Mouse (Mus musculus) embryonic facial prominence, embryonic 13.5 days (tissue): ENCODE measurements around the gene Hmga1. TPM values are rescaled to one million over a fixed set of nuclear protein-coding genes. Genes with fewer than 3 reads are reported as not detected.

Source experiments
- ATAC-seq: fragments of 200-750 bp; cut with Nextera tagmentation; 2 replicates; pipeline ENCODE4 v1.8.0; 2017; ENCODE audit warnings: low read depth; ENCODE audit not compliant: insufficient number of reproducible peaks, insufficient read depth, low FRiP score, low TSS enrichment
- H3K27ac ChIP-seq: fragments of 300-500 bp; sonication (generic); 2 replicates; pipeline ENCODE4 v1.5.1; 2015; ENCODE audit warnings: moderate library complexity, mild to moderate bottlenecking, inconsistent platforms
- H3K27me3 ChIP-seq: fragments of 300-500 bp; sonication (generic); 2 replicates; pipeline ENCODE4 v1.6.1; 2015; ENCODE audit warnings: mild to moderate bottlenecking, inconsistent platforms
- H3K36me3 ChIP-seq: fragments of 300-500 bp; sonication (generic); 2 replicates; pipeline ENCODE4 v1.6.1; 2015; ENCODE audit warnings: mild to moderate bottlenecking, inconsistent platforms
- H3K4me1 ChIP-seq: fragments of 300-500 bp; sonication (generic); 2 replicates; pipeline ENCODE4 v1.6.1; 2015; ENCODE audit warnings: inconsistent platforms
- H3K4me2 ChIP-seq: fragments of 300-500 bp; sonication (generic); 2 replicates; pipeline ENCODE4 v1.6.1; 2015; ENCODE audit warnings: moderate library complexity, mild to moderate bottlenecking, inconsistent platforms
- H3K4me3 ChIP-seq: fragments of 300-500 bp; sonication (generic); 2 replicates; pipeline ENCODE4 v1.5.1; 2015; ENCODE audit warnings: mild to moderate bottlenecking, inconsistent platforms
- H3K9ac ChIP-seq: fragments of 300-500 bp; sonication (generic); 2 replicates; pipeline ENCODE4 v1.6.1; 2015; ENCODE audit warnings: mild to moderate bottlenecking, inconsistent platforms
- H3K9me3 ChIP-seq: fragments of 300-500 bp; sonication (generic); 2 replicates; pipeline ENCODE4 v1.6.1; 2016; ENCODE audit warnings: inconsistent platforms
- WGBS: fragments of 180-500 bp; shearing (Covaris S2); methylation state at CpG from one replicate; pipeline ENCODE4 v1.1.7; 2015; ENCODE audit warnings: mixed read lengths; 5-methylcytosine and 5-hydroxymethylcytosine counted together
- polyA plus RNA-seq: library from polyadenylated mRNA; unstranded; fragments of >200 nt; fragmentation: Nextera tagmentation; extraction: Ambion mirVana; gene quantifications from 2 replicates; pipeline ENCODE4 v1.2.1, GENCODE M21; 2015

The Hmga1 gene
- polyA plus RNA-seq, 1 experiment from 2014 or later = 258 TPM

DNA sequence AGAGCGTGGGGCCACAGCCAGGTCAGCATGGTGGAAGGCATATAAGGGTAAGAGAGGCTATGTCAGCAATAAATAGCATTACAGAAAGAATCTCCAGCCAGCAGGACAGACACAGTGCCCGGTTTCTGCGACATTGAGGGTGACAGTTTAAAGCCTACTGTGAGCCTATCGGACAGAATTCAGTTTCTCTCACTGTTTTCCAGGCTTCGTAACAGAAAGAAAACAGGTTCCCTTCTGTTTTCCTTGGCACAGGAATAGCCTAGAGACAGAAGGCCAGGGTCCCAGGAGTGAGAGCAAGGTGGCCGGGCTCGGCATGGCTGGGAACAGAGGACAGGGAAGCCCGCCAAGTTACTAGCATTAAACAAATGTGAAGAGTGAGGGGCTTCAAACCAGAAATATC, 23.5 kb downstream of the Hmga1 start:
- 91% methylated on average over 8 of the region's 8 CpGs for WGBS
- Histone ChIP-seq H3K27me3 (no peaks in the 10 kb centered on the region), H3K4me3 (no peak overlapping the region), H3K4me1 (no peaks in the 10 kb centered on the region), H3K9me3 (no peaks in the 10 kb centered on the region), H3K9ac (no peak overlapping the region), H3K4me2 (no peak overlapping the region), H3K27ac (no peak overlapping the region), H3K36me3 (peaks cover 89% of the 10 kb centered on the region)
- no peak for ATAC-seq

DNA sequence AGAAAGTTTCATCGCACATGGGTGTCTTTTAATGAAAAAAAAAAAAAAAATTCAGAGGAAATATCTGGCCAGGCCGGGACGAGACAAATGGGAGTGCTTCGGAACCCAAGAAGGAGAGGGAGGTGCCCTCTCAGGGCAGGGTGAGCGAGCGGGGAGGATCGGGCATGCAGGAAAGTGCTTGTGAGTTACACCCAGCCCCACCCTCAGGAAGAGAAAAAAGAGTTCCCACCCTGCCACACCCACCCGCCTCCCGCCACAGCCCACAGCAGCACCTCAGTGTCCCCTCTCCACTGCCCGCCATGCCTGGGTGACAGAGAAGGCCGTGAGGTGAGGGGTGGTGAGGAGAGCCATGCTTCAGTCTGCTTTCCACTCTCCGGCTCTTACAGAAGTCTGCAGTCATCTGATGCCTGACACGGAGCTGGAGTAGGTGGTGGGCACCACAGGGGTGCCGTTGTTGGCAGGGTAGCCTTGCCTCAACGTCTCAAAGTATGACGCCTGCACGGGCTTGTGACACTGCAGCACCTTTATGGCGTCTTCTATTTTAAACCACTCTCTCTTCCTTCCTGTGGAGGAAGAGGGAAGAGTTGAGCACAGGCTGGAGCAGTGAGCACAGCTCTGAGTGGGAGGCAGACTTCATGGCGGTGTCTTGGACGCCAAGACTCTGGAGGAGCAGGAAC, 24.2 kb downstream of the Hmga1 start:
- no peak for ATAC-seq
- H3K9ac ChIP-seq = no peak overlapping the region
- H3K9me3 ChIP-seq = no peaks in the 10 kb centered on the region
- H3K27me3 ChIP-seq = no peaks in the 10 kb centered on the region
- H3K4me1 ChIP-seq = no peaks in the 10 kb centered on the region
- H3K4me2 ChIP-seq = no peak overlapping the region
- WGBS = 89% methylated on average over 20 of the region's 20 CpGs
- H3K27ac ChIP-seq = no peak overlapping the region
- H3K4me3 ChIP-seq = no peak overlapping the region
- peaks cover 89% of the 10 kb centered on the region for H3K36me3 ChIP-seq

DNA sequence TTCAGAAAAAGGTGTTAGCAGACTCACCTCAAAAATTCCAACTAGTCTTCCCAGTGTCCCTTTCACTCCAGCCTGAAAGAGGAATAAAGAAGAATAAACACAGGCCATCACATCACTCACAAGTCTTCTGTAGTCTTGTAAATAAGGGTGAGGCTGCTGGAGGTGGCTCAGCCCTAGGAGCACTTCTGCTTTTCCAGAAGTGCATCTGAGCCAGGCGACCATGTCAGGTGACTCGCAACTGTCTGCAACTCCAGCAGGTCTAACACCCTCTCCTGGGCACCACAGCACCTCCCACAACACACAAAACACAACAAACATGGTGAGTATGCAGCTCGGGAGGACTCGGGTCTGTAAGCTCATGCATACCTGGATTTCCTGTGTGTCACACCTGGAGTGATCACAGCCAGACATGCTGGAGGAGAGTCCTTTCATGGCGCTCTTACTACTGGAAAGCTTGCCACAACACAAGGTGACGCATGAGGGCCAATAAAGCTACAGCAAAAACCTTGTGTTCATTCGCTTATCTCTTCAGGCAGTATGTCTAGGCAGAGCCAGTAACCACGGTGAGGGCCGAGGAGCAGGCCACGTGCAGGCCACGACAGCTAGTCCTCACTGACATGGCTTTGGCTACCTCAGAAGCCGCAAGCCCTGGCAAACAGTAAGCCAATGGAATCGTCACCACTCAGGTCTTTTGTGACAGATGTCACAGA, 27.0 kb downstream of the Hmga1 start:
- H3K4me2 ChIP-seq = no peak overlapping the region
- WGBS = 91% methylated on average over 13 of the region's 13 CpGs
- H3K27me3 ChIP-seq = no peaks in the 10 kb centered on the region
- no peak overlapping the region for H3K27ac ChIP-seq
- no peak overlapping the region for H3K9ac ChIP-seq
- H3K36me3 ChIP-seq = peaks cover 83% of the 10 kb centered on the region
- H3K4me3 ChIP-seq = no peak overlapping the region
- ATAC-seq = no peak
- H3K9me3 ChIP-seq = no peaks in the 10 kb centered on the region
- 0 out of 2 replicates have a peak, but pooled peaks cover 4% of the 10 kb centered on the region for H3K4me1 ChIP-seq

DNA sequence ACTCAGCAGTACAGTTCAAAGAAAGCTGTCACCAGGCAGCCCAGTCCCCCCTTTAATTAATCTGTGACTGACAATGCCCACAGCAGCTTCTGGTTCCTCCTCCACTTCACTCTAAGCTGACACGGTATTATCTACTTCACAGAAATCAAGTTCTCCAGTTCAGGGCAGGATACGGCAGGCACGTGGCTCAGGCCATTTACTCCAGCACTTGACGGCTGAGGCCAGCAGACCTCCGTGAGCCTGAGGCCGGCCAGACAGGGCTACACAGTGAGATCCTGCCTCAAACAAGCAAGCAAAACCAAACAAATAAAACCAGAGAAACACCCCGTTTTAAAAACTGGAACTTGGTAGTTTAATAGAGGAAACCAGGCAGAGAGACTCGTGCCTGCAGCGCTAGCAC, 30.4 kb downstream of the Hmga1 start:
- peaks cover 66% of the 10 kb centered on the region for H3K36me3 ChIP-seq
- H3K27ac ChIP-seq = no peak overlapping the region

DNA sequence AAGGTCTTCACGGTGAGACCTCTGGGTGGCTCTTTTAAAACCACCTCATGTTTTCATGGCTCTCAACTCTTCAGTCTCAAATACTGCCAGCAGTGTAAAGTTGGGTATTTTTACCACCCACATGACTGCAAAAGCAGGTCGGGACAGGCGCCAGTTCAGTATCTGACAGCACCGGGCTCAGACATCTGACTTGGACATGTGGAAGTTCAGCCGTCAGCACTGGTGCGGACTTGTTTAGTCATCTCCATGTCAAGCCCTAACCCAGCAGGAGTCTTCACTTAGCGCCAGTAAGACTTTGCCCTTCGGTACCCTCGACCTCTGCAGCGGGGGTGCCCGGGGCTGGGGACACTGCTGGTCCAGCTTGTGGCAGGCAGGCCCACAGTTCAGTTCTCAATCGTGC, 31.0 kb downstream of the Hmga1 start:
- no peak overlapping the region for H3K4me3 ChIP-seq
- H3K27ac ChIP-seq = no peak overlapping the region
- H3K4me2 ChIP-seq = no peak overlapping the region
- no peaks in the 10 kb centered on the region for H3K9me3 ChIP-seq
- peaks cover 64% of the 10 kb centered on the region for H3K36me3 ChIP-seq
- H3K27me3 ChIP-seq = no peaks in the 10 kb centered on the region
- whole genome bisulfite sequencing = 77% methylated on average over 12 of the region's 12 CpGs
- 0 out of 2 replicates have a peak, but pooled peaks cover 12% of the 10 kb centered on the region for H3K4me1 ChIP-seq
- ATAC-seq = no peak
- no peak overlapping the region for H3K9ac ChIP-seq

More for the DNA sequence above, 30.4 kb downstream of the Hmga1 start:
- no peaks in the 10 kb centered on the region for H3K9me3 ChIP-seq
- no peaks in the 10 kb centered on the region for H3K27me3 ChIP-seq
- 0 out of 2 replicates have a peak, but pooled peaks cover 12% of the 10 kb centered on the region for H3K4me1 ChIP-seq
- H3K4me2 ChIP-seq = no peak overlapping the region
- H3K4me3 ChIP-seq = no peak overlapping the region
- H3K9ac ChIP-seq = no peak overlapping the region
- no peak for ATAC-seq
- WGBS = 74% methylated on average over 9 of the region's 9 CpGs

DNA sequence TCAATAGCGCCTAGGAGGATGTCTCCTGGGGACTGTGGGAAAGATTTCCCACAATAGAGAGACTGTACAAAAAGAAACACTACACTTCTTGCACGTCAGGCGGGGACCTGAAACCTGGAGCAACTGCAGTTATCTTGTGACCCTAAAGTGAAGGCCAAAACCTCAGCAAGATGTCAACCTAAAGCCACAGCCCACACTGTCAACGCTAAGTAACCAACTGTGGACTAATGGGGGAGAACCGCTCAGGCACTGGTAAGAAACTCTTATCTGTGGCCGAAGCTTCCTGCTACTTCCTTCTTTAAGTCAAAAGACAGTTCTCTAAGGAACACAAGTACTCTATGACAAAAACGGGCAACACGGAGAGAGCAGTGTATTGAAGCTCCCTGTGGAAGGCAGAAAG, 31.9 kb downstream of the Hmga1 start:
- Histone ChIP-seq H3K4me2 (no peak overlapping the region), H3K27ac (no peak overlapping the region), H3K9ac (no peak overlapping the region), H3K4me1 (0 out of 2 replicates have a peak, but pooled peaks cover 12% of the 10 kb centered on the region), H3K27me3 (no peaks in the 10 kb centered on the region), H3K9me3 (no peaks in the 10 kb centered on the region), H3K4me3 (no peak overlapping the region), H3K36me3 (peaks cover 63% of the 10 kb centered on the region)
- WGBS = 72% methylated on average over 8 of the region's 8 CpGs
- ATAC-seq = no peak

DNA sequence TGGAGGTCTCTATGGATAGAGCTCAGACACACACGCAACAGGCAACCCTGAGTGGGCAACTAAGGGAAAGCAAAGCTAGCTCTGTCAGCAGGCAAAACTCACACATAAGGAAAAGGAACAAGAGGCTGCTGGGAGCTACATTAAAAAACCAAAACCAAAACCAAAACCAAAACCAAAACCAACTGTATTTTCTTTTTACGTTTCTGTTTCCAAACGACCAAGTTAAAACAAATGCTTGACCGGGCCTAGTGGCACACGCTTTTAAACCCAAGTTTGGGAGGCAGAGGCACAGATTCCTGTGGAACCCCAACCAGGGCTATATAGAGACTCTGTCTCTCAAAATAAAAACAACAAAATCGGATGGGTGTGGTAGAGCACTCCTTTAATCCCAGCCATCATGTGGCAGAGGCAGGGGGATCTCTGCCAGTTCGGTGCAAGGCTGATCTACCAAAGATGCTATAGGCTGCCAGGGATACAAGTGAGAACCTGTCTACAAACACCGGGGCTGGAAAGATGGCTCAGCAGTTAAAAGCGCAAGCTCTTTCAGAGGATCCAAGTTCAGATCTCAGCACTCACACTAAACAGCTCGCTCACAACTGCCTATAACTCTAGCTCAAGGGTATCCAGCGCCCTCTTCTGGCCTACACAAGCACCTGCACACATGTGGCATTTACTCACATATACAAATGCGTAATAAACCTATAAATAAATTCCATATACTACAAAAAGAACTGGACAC, 35.7 kb downstream of the Hmga1 start:
- ATAC-seq = no peak
- H3K36me3 ChIP-seq = peaks cover 67% of the 10 kb centered on the region
- H3K27ac ChIP-seq = no peak overlapping the region

DNA sequence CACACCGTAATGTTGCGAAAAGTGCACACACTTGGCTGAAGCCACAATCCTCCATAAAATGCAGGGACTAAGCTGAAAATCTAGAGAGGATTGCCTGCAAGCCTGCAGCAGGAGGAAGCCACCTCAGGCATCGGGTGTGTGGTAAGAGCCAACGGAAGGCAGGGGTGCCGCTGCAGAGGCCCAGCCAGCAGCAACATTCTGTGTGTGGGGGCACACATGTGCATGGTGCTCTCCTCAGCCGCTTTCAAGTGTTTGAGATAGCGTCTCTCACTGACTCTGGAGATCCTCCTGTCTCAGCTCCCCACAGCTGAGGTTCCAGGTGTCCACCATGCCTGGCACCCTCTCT, 36.2 kb downstream of the Hmga1 start:
- H3K4me2 ChIP-seq = no peak overlapping the region
- H3K27ac ChIP-seq = no peak overlapping the region; the same call in 1 of the 2 replicates
- no peak overlapping the region for H3K4me3 ChIP-seq
- no peaks in the 10 kb centered on the region for H3K27me3 ChIP-seq
- peaks cover 69% of the 10 kb centered on the region for H3K36me3 ChIP-seq
- no peak overlapping the region for H3K9ac ChIP-seq
- WGBS = 97% methylated on average over 7 of the region's 7 CpGs
- no peaks in the 10 kb centered on the region for H3K9me3 ChIP-seq
- no peak for ATAC-seq
- H3K4me1 ChIP-seq = 0 out of 2 replicates have a peak, but pooled peaks cover 12% of the 10 kb centered on the region

More for the DNA sequence above, 35.7 kb downstream of the Hmga1 start:
- Histone ChIP-seq H3K9me3 (no peaks in the 10 kb centered on the region), H3K4me1 (0 out of 2 replicates have a peak, but pooled peaks cover 12% of the 10 kb centered on the region), H3K4me3 (no peak overlapping the region), H3K27me3 (no peaks in the 10 kb centered on the region), H3K9ac (no peak overlapping the region), H3K4me2 (no peak overlapping the region)
- WGBS = 81% methylated on average over 12 of the region's 12 CpGs

DNA sequence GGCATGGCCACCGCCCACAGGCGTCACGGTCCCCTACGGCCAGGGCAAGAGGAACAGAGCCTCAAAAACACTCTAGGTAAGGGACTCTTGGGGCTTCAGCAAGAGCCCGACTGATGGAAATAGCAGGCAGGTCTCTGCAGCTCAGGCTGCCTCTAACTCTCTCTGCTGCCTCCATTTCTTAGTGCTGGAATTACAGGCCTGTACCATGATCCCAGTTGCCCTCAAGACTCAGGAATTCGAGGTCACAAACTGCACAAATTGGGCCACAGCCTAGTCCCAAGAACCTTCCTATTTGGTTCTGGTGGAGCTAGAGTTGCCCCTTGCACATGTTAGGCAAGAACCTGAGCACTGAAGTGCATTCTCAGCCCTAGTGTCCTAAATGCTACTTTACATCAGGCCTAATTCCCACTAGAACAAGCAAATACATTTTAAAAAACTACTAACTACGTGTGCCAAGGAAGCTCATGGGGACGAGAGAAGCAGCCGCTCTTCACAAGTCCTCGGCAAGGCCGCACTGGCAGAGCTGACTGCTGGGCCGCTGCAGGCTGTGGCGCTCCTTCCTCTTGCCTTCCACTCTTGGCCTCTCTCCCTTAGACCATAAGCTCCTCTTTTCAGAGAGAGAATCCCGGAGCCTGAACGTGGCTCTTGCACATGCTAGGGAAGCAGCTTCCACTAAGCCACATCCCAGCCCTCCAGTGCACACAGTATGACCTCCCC, 39.5 kb downstream of the Hmga1 start:
- no peak for ATAC-seq
- 87% methylated on average over 15 of the region's 15 CpGs for WGBS
- H3K4me2 ChIP-seq = no peak overlapping the region
- H3K4me1 ChIP-seq = peaks cover 13% of the 10 kb centered on the region
- no peak overlapping the region for H3K9ac ChIP-seq
- peaks cover 54% of the 10 kb centered on the region for H3K36me3 ChIP-seq
- no peak overlapping the region for H3K4me3 ChIP-seq
- H3K27me3 ChIP-seq = no peaks in the 10 kb centered on the region
- no peaks in the 10 kb centered on the region for H3K9me3 ChIP-seq
- H3K27ac ChIP-seq = no peak overlapping the region

DNA sequence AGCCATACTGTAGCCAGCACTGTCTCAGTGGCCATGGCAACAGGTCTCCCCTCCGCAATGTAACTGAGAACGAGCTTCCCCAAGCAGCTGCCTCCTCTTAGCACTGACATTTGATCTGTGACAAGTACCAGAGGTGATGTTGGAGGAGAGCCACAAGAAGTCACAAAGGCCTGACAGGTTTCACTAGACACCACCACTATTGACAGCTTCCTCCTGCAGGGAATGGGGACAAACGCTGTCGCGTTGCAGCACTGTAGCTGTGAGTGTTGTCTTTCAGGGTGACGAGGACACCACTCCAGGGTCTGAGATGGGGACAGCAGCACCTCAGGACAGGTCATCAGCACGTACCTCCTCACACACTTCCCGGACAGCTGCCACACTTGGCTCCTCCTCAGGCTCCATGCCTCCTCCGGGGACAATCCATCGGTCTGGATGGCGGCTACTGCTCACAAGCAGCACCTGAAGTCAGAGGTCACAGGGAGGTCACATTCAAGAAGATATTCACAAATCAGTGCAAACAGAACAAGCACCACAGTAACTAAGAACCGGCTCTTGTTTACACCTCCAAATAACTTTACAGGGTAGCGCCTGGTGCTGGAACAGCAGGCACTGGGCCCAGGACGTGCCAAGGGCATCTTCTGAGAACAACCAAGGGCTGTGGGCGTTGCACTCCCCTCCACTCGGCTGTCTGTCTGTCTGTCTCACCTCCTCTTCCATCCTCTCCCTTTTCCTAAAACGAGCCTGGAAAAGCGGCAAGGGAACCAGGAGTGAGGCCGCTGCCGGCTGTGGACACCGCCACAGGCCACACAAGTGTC, 40.3 kb downstream of the Hmga1 start:
- Histone ChIP-seq H3K4me2 (no peak overlapping the region), H3K9me3 (no peaks in the 10 kb centered on the region), H3K4me1 (peaks cover 20% of the 10 kb centered on the region), H3K9ac (no peak overlapping the region), H3K4me3 (no peak overlapping the region), H3K27me3 (no peaks in the 10 kb centered on the region), H3K27ac (peak overlapping the region; percentile 22; the same call in 1 of the 2 replicates), H3K36me3 (peaks cover 48% of the 10 kb centered on the region)
- WGBS = 75% methylated on average over 21 of the region's 21 CpGs
- no peak for ATAC-seq
